Mouse (Mus musculus): Measurements from ENCODE around the gene Cdh13. TPM values are rescaled to one million over a fixed set of nuclear protein-coding genes. Genes with fewer than 3 reads are reported as not detected.

The Cdh13 gene
- polyA plus RNA-seq, 1 experiment from 2014 or later, result 33.5 TPM

GRCm38 (mm10) chr8:118357067-118357466 is 73.5 kb downstream of the Cdh13 start:
- Histone ChIP-seq H3K4me2 (replicated peaks) (no peak overlapping the region), H3K27me3 (replicated peaks) (no peaks in the 10 kb centered on the region), H3K4me3 (no peak overlapping the region), H3K27ac (no peak overlapping the region), H3K36me3 (no peaks in the 10 kb centered on the region), H3K9me3 (no peaks in the 10 kb centered on the region), H3K9ac (no peak overlapping the region), H3K4me1 (no peaks in the 10 kb centered on the region)
- ATAC-seq (ENCODE audit: low FRiP score, low read depth), result no peak
- 95% methylated on average over 5 of the region's 5 CpGs for WGBS

- H3K27ac ChIP-seq, result no peak overlapping the region
- no peak overlapping the region for H3K4me2 ChIP-seq (replicated peaks)
- H3K27me3 ChIP-seq (replicated peaks), result no peaks in the 10 kb centered on the region
- H3K36me3 ChIP-seq, result no peaks in the 10 kb centered on the region
- H3K4me3 ChIP-seq, result no peak overlapping the region
- H3K4me1 ChIP-seq, result no peaks in the 10 kb centered on the region
- H3K9ac ChIP-seq, result no peak overlapping the region
- no peak for ATAC-seq (ENCODE audit: low FRiP score, low read depth)
- no peaks in the 10 kb centered on the region for H3K9me3 ChIP-seq
- 91% methylated on average over 7 of the region's 7 CpGs for WGBS
Measured at GRCm38 (mm10) chr8:118357596-118357995, 74.1 kb downstream of the Cdh13 start.

GRCm38 (mm10) chr8:118363781-118364180 is 80.2 kb downstream of the Cdh13 start:
- H3K9me3 ChIP-seq, result no peaks in the 10 kb centered on the region
- no peak overlapping the region for H3K9ac ChIP-seq
- H3K4me2 ChIP-seq (replicated peaks), result no peak overlapping the region
- WGBS, result 71% methylated on average over 3 of the region's 3 CpGs
- no peak overlapping the region for H3K27ac ChIP-seq
- no peak for ATAC-seq (ENCODE audit: low FRiP score, low read depth)
- H3K27me3 ChIP-seq (replicated peaks), result no peaks in the 10 kb centered on the region
- no peaks in the 10 kb centered on the region for H3K36me3 ChIP-seq
- H3K4me3 ChIP-seq, result no peak overlapping the region
- H3K4me1 ChIP-seq, result no peaks in the 10 kb centered on the region

GRCm38 (mm10) chr8:118373092-118373491 is 89.6 kb downstream of the Cdh13 start:
- Histone ChIP-seq H3K9me3 (no peaks in the 10 kb centered on the region), H3K27ac (no peak overlapping the region), H3K4me2 (replicated peaks) (no peak overlapping the region), H3K27me3 (replicated peaks) (no peaks in the 10 kb centered on the region), H3K9ac (no peak overlapping the region), H3K36me3 (no peaks in the 10 kb centered on the region), H3K4me3 (no peak overlapping the region), H3K4me1 (peaks cover 11% of the 10 kb centered on the region; the same call in 1 of the 2 replicates)
- no peak for ATAC-seq (ENCODE audit: low FRiP score, low read depth)
- WGBS, result 84% methylated on average over 3 of the region's 3 CpGs

- no peak overlapping the region for H3K4me3 ChIP-seq
- H3K36me3 ChIP-seq, result no peaks in the 10 kb centered on the region
- no peaks in the 10 kb centered on the region for H3K27me3 ChIP-seq (replicated peaks)
- ATAC-seq (ENCODE audit: low FRiP score, low read depth), result peak; percentile 73
- H3K4me2 ChIP-seq (replicated peaks), result no peak overlapping the region
- no peak overlapping the region for H3K9ac ChIP-seq
- peaks cover 23% of the 10 kb centered on the region for H3K4me1 ChIP-seq
- no peaks in the 10 kb centered on the region for H3K9me3 ChIP-seq
- H3K27ac ChIP-seq, result no peak overlapping the region
- WGBS, result 43% methylated on average over 6 of the region's 6 CpGs
Measured at GRCm38 (mm10) chr8:118374738-118375137, 91.2 kb downstream of the Cdh13 start.

- no peak overlapping the region for H3K4me2 ChIP-seq (replicated peaks)
- whole genome bisulfite sequencing, result 52% methylated on average over 3 of the region's 3 CpGs
- no peak for ATAC-seq (ENCODE audit: low FRiP score, low read depth)
- no peaks in the 10 kb centered on the region for H3K27me3 ChIP-seq (replicated peaks)
- H3K4me1 ChIP-seq, result peaks cover 32% of the 10 kb centered on the region
- no peak overlapping the region for H3K9ac ChIP-seq
- no peaks in the 10 kb centered on the region for H3K36me3 ChIP-seq
- no peak overlapping the region for H3K27ac ChIP-seq
- H3K9me3 ChIP-seq, result no peaks in the 10 kb centered on the region
- no peak overlapping the region for H3K4me3 ChIP-seq
Measured at GRCm38 (mm10) chr8:118376791-118377190, 93.3 kb downstream of the Cdh13 start.

- Histone ChIP-seq H3K36me3 (no peaks in the 10 kb centered on the region), H3K4me2 (replicated peaks) (no peak overlapping the region), H3K4me1 (peaks cover 30% of the 10 kb centered on the region), H3K27me3 (replicated peaks) (no peaks in the 10 kb centered on the region), H3K27ac (no peak overlapping the region), H3K9me3 (no peaks in the 10 kb centered on the region), H3K9ac (0 out of 2 replicates have a peak overlapping the region, but pooled peaks have one; percentile 17), H3K4me3 (no peak overlapping the region)
- 60% methylated on average over 8 of the region's 8 CpGs for WGBS
- ATAC-seq (ENCODE audit: low FRiP score, low read depth), result no peak
Measured at GRCm38 (mm10) chr8:118378985-118379384, 95.5 kb downstream of the Cdh13 start.

GRCm38 (mm10) chr8:118379657-118380056 is 96.1 kb downstream of the Cdh13 start:
- H3K9me3 ChIP-seq, result no peaks in the 10 kb centered on the region
- H3K4me1 ChIP-seq, result peaks cover 25% of the 10 kb centered on the region
- no peaks in the 10 kb centered on the region for H3K27me3 ChIP-seq (replicated peaks)
- no peak overlapping the region for H3K9ac ChIP-seq
- H3K36me3 ChIP-seq, result no peaks in the 10 kb centered on the region
- 0 out of 2 replicates have a peak overlapping the region, but pooled peaks have one; percentile 20 for H3K27ac ChIP-seq
- ATAC-seq (ENCODE audit: low FRiP score, low read depth), result peak; percentile 38
- WGBS, result 31% methylated on average over 3 of the region's 3 CpGs
- no peak overlapping the region; the same call in 1 of the 2 replicates for H3K4me2 ChIP-seq (replicated peaks)
- H3K4me3 ChIP-seq, result no peak overlapping the region

- 67% methylated on average over 8 of the region's 8 CpGs for WGBS
- H3K27me3 ChIP-seq (replicated peaks), result no peaks in the 10 kb centered on the region
- H3K36me3 ChIP-seq, result no peaks in the 10 kb centered on the region
- peaks cover 21% of the 10 kb centered on the region for H3K4me1 ChIP-seq
- H3K4me3 ChIP-seq, result no peak overlapping the region
- H3K27ac ChIP-seq, result 0 out of 2 replicates have a peak overlapping the region, but pooled peaks have one; percentile 20
- H3K9ac ChIP-seq, result no peak overlapping the region
- no peaks in the 10 kb centered on the region for H3K9me3 ChIP-seq
- no peak; the same call in 1 of the 2 replicates for ATAC-seq (ENCODE audit: low FRiP score, low read depth)
- H3K4me2 ChIP-seq (replicated peaks), result no peak overlapping the region
Measured at GRCm38 (mm10) chr8:118380058-118380457, 96.5 kb downstream of the Cdh13 start.

GRCm38 (mm10) chr8:118380782-118381181 is 97.2 kb downstream of the Cdh13 start:
- peak; percentile 41; the same call in 1 of the 2 replicates for ATAC-seq (ENCODE audit: low FRiP score, low read depth)
- Histone ChIP-seq H3K27ac (no peak overlapping the region), H3K9ac (no peak overlapping the region), H3K36me3 (no peaks in the 10 kb centered on the region), H3K4me3 (no peak overlapping the region), H3K27me3 (replicated peaks) (no peaks in the 10 kb centered on the region), H3K9me3 (0 out of 2 replicates have a peak, but pooled peaks cover 1% of the 10 kb centered on the region), H3K4me1 (peaks cover 21% of the 10 kb centered on the region), H3K4me2 (replicated peaks) (no peak overlapping the region)
- 64% methylated on average over 9 of the region's 9 CpGs for WGBS

GRCm38 (mm10) chr8:118381641-118382040 is 98.1 kb downstream of the Cdh13 start:
- Histone ChIP-seq H3K27ac (no peak overlapping the region), H3K36me3 (no peaks in the 10 kb centered on the region), H3K27me3 (replicated peaks) (no peaks in the 10 kb centered on the region), H3K9me3 (0 out of 2 replicates have a peak, but pooled peaks cover 3% of the 10 kb centered on the region), H3K4me1 (peaks cover 21% of the 10 kb centered on the region), H3K4me2 (replicated peaks) (no peak overlapping the region), H3K4me3 (no peak overlapping the region), H3K9ac (no peak overlapping the region)
- no peak for ATAC-seq (ENCODE audit: low FRiP score, low read depth)
- 97% methylated on average over 7 of the region's 7 CpGs for WGBS

GRCm38 (mm10) chr8:118384314-118384713 is 100.8 kb downstream of the Cdh13 start:
- WGBS, result 94% methylated on average over 5 of the region's 5 CpGs
- no peak overlapping the region for H3K4me2 ChIP-seq (replicated peaks)
- H3K4me3 ChIP-seq, result no peak overlapping the region
- peaks cover 13% of the 10 kb centered on the region for H3K4me1 ChIP-seq
- H3K36me3 ChIP-seq, result no peaks in the 10 kb centered on the region
- no peak for ATAC-seq (ENCODE audit: low FRiP score, low read depth)
- H3K27ac ChIP-seq, result no peak overlapping the region
- no peaks in the 10 kb centered on the region for H3K27me3 ChIP-seq (replicated peaks)
- no peak overlapping the region for H3K9ac ChIP-seq
- 0 out of 2 replicates have a peak, but pooled peaks cover 3% of the 10 kb centered on the region for H3K9me3 ChIP-seq

- Histone ChIP-seq H3K4me2 (replicated peaks) (no peak overlapping the region), H3K9ac (no peak overlapping the region), H3K9me3 (0 out of 2 replicates have a peak, but pooled peaks cover 3% of the 10 kb centered on the region), H3K27ac (no peak overlapping the region), H3K4me3 (no peak overlapping the region), H3K27me3 (replicated peaks) (no peaks in the 10 kb centered on the region), H3K36me3 (no peaks in the 10 kb centered on the region), H3K4me1 (no peaks in the 10 kb centered on the region)
- 78% methylated on average over 3 of the region's 3 CpGs for WGBS
- ATAC-seq (ENCODE audit: low FRiP score, low read depth), result no peak
Measured at GRCm38 (mm10) chr8:118389456-118389855, 105.9 kb downstream of the Cdh13 start.
